Mouse (Mus musculus) midbrain, postnatal 0 days (tissue): ENCODE results near the gene Slc6a11. TPM values are rescaled to one million over a fixed set of nuclear protein-coding genes. Genes with fewer than 3 reads are reported as not detected.

Source experiments
- ATAC-seq: fragments of 200-750 bp; cut with Nextera tagmentation; 2 replicates; pipeline ENCODE4 v1.8.0; 2017; ENCODE audit warnings: moderate number of reproducible peaks, mild to moderate bottlenecking, moderate TSS enrichment, moderate library complexity; ENCODE audit not compliant: low FRiP score
- DNase-seq: peaks from one replicate; pipeline ENCODE4 v3.0.0-alpha.2; 2015; ENCODE audit warnings: low spot score
- H3K27ac ChIP-seq: fragments of 300-500 bp; sonication (generic); 2 replicates; pipeline ENCODE4 v1.5.1; 2014; ENCODE audit warnings: low read depth, mild to moderate bottlenecking, low read length, mixed read lengths
- H3K27me3 ChIP-seq: fragments of 300-500 bp; sonication (generic); 2 replicates; pipeline ENCODE4 v1.6.1; 2014; ENCODE audit warnings: low read length, control low read depth, mixed read lengths; ENCODE audit not compliant: insufficient read depth
- H3K36me3 ChIP-seq: fragments of 300-500 bp; sonication (generic); 2 replicates; pipeline ENCODE4 v1.6.1; 2014; ENCODE audit warnings: low read length, control low read depth, mixed read lengths; ENCODE audit not compliant: insufficient read depth
- H3K4me1 ChIP-seq: fragments of 300-500 bp; sonication (generic); 2 replicates; pipeline ENCODE4 v1.6.1; 2014; ENCODE audit warnings: mild to moderate bottlenecking, control low read depth, antibody characterized with exemption, low read length, mixed read lengths; ENCODE audit not compliant: insufficient read depth
- H3K4me2 ChIP-seq: fragments of 300-500 bp; sonication (generic); 2 replicates; pipeline ENCODE4 v1.6.1; 2014; ENCODE audit warnings: low read depth, mild to moderate bottlenecking, low read length, mixed read lengths; ENCODE audit not compliant: poor library complexity, severe bottlenecking
- H3K4me3 ChIP-seq: fragments of 300-500 bp; sonication (generic); 2 replicates; pipeline ENCODE4 v1.5.1; 2014; ENCODE audit warnings: low read depth, mild to moderate bottlenecking, low read length, moderate library complexity
- H3K9ac ChIP-seq: fragments of 300-500 bp; sonication (generic); replicated peaks from 2 replicates; pipeline ENCODE4 v1.6.1; 2014; ENCODE audit warnings: mild to moderate bottlenecking, low read length, moderate library complexity, mixed read lengths; ENCODE audit not compliant: poor library complexity, severe bottlenecking
- H3K9me3 ChIP-seq: fragments of 300-500 bp; sonication (generic); 2 replicates; pipeline ENCODE4 v1.6.1; 2016; ENCODE audit warnings: low read length, control low read depth
- CTCF ChIP-seq: IDR thresholded peaks from 2 replicates; pipeline ENCODE4 v1.5.1; 2016; ENCODE audit warnings: antibody characterized with exemption, mild to moderate bottlenecking
- WGBS: fragments of 180-500 bp; shearing (Covaris S2); extraction: QIAGEN DNeasy Blood & Tissue Kit; methylation state at CpG from one replicate; pipeline ENCODE4 v1.1.7; 2014; 5-methylcytosine and 5-hydroxymethylcytosine counted together
- polyA plus RNA-seq: library from polyadenylated mRNA; unstranded; fragments of >200 nt; fragmentation: Nextera tagmentation; extraction: Ambion mirVana; gene quantifications from 2 replicates; pipeline ENCODE4 v1.2.1, GENCODE M21; 2015
- total RNA-seq: library from RNA; depleted of rRNA; stranded (reverse); fragments of >200 nt; gene quantifications from 2 replicates; pipeline ENCODE4 v1.2.3, GENCODE M21; 2014

Slc6a11 gene
- total and polyA plus RNA-seq, 2 experiments from 2014 or later, result 109 to 233 TPM

DNA sequence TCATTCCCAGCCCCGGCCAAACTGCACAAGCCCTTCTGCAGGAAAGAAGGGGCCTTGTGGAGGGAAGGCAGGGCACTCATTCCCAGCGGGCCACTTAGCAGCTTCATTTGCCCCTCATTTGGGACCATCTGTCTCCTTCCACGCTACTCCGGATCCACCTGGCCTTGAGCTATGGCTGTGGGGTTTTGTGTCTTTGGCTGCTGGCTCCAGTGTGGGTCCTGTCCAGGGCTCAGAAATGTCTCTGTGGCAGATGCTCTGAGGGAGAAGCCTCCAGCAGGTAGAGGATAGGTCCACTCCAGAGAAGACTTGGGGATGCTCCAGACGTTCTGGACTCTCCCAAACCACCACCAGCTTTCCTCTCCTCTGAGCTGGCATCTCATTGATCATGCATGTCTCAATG is 139.8 kb downstream of the Slc6a11 start:
- Histone ChIP-seq H3K4me1 (peaks cover 7% of the 10 kb centered on the region), H3K27me3 (0 out of 2 replicates have a peak, but pooled peaks cover 3% of the 10 kb centered on the region), H3K9me3 (no peaks in the 10 kb centered on the region), H3K27ac (no peak overlapping the region), H3K9ac (no peak overlapping the region), H3K4me2 (no peak overlapping the region), H3K36me3 (no peaks in the 10 kb centered on the region), H3K4me3 (no peak overlapping the region)
- no peak for TF ChIP-seq CTCF
- DNase-seq (no peak), ATAC-seq (no peak)
- WGBS, result 75% methylated on average over 5 of the region's 5 CpGs

DNA sequence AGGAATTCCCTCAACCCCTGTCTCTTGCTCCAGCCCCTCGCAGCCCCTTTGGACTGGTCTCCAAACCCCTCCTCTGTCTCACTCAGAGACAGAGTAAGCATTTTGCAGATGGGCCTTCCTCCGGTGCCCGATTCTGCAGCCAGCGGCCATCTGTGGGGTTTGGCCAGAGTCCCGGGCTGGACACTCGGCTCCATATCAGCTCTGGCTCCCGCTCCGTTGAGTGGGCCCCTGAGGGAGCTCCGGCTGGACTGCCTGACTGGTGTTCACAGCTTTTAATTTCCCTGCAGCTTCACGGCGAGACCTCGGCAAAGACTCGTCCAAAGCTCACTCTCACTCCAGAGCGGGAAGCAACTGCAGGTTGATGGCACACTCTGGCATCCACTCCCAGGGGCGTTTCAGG is 141.2 kb downstream of the Slc6a11 start:
- DNase-seq (peak; percentile 70), ATAC-seq (no peak)
- no peaks in the 10 kb centered on the region for H3K36me3 ChIP-seq
- no peak overlapping the region for H3K27ac ChIP-seq
- no peak overlapping the region for H3K4me2 ChIP-seq
- peaks cover 7% of the 10 kb centered on the region for H3K4me1 ChIP-seq
- H3K9me3 ChIP-seq, result no peaks in the 10 kb centered on the region
- H3K27me3 ChIP-seq, result 0 out of 2 replicates have a peak, but pooled peaks cover 3% of the 10 kb centered on the region
- no peak overlapping the region for H3K4me3 ChIP-seq
- TF ChIP-seq CTCF, result no peak
- no peak overlapping the region for H3K9ac ChIP-seq
- WGBS, result 68% methylated on average over 15 of the region's 15 CpGs

DNA sequence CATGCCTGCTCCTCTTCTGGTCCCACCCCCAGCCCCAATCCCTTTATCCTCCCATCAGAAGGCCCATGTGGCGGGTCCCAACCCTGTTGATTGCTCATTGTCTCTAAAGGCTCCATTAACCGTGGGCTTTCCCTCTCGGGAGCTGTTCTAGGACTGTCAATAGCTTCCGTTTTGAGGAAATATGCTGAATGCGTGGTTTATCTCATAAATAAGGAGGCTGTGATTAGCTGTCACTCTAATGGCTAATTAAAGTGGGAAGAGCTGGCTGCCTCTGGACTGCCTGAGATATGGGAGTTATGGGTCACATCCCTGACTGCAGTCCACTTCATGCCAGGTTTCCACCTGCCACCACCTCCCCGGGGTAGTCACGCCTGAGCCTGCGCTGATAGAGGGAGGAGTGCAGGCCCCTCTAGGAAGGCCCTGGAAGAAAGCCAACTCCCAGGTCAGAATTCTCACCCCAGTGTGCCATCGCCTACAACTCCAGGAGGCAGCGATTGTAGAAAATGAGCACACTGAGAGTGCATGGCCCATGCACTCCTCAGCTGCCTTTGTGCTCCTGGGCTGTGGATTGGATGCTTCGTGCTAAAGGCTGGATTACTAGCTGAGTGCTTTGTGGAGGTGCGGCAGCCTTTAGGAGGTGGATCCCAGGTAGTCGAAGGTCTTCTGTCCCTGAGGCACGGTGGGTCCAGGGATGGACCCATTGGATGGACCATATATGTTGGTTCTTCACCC is 143.1 kb downstream of the Slc6a11 start:
- Histone ChIP-seq H3K4me1 (peaks cover 12% of the 10 kb centered on the region), H3K27me3 (0 out of 2 replicates have a peak, but pooled peaks cover 3% of the 10 kb centered on the region), H3K9ac (no peak overlapping the region), H3K4me2 (no peak overlapping the region), H3K36me3 (no peaks in the 10 kb centered on the region), H3K9me3 (no peaks in the 10 kb centered on the region), H3K27ac (no peak overlapping the region), H3K4me3 (no peak overlapping the region)
- no peak for DNase-seq
- WGBS, result 41% methylated on average over 14 of the region's 14 CpGs
- no peak for ATAC-seq
- no peak for TF ChIP-seq CTCF

DNA sequence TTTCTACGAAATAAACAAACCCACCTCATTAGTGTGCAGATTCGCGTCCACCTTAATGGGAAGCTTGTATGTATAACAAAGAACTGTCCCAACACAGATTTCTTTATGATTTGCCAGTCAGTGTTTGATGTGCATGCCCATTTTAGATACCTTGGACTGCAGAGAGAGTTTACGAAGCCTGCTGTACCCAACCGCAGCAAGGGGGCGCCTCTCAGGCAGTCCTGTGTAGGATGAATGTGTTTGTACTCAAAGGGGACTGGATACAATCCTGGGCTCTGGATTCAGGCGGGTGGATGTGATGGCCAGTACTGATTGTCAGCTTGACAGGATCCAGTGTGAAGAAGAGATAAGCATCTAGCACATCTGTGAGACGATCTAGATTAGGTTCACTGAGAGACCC is 144.8 kb downstream of the Slc6a11 start:
- H3K9ac ChIP-seq, result no peak overlapping the region
- no peak for ATAC-seq
- H3K27ac ChIP-seq, result no peak overlapping the region
- 0 out of 2 replicates have a peak, but pooled peaks cover 3% of the 10 kb centered on the region for H3K27me3 ChIP-seq
- no peaks in the 10 kb centered on the region for H3K9me3 ChIP-seq
- peaks cover 12% of the 10 kb centered on the region for H3K4me1 ChIP-seq
- no peak overlapping the region for H3K4me2 ChIP-seq
- no peaks in the 10 kb centered on the region for H3K36me3 ChIP-seq
- WGBS, result 50% methylated on average over 8 of the region's 8 CpGs
- H3K4me3 ChIP-seq, result no peak overlapping the region
- TF ChIP-seq CTCF, result peak; percentile 69
- DNase-seq, result no peak

DNA sequence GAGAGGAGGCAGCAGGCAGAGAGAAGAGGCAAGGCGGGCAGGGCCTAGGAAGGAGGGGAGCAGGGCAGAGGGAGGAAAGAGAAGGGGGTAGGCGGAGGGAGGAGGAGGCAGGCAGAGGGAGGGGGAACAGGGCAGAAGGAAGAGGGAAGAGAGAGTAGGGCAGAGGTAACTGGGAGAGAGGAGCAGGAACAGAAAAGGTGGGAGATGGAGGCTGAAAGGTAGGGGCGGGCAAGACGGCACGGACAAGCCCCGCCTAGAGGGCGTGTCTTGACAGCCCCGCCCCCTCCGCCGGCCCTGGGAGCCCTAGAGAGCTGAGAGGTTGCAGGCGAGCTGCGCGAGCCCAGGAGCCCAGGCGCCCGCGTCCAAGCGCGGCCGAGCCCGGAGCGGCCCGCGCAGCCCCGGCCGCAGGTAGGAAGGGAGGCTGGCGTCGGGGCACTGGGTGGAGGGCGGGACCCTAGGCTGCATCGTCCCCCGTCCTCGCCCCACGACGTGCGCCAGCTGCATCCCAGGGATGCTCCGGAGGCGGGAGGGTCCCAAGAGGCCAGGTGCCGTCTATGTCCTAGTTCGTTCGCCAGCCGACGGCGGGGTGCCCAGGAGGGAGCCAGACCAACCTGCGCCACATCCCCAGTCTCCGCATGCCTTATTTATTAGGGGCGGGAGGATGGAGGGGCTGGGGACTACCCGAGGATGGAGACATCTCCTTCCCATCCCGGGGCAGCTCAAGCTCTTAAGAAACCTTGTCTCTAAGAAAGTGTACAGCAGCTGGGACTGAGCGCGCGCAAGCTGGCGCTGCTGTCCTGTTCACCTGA is 151.6 kb downstream of the Slc6a11 start, which contains the start of gene Slc6a1:
Gene Slc6a1 (plus strand): TSS at position 167 of the 809 bp plus-strand sequence.
- under 1% methylated on average over 48 of the region's 51 CpGs for WGBS
- no peaks in the 10 kb centered on the region for H3K27me3 ChIP-seq
- H3K4me3 ChIP-seq, result peak within 1 kb of the TSS; percentile 79
- no peaks in the 10 kb centered on the region for H3K36me3 ChIP-seq
- peak within 1 kb of the TSS; percentile 84 for H3K27ac ChIP-seq
- DNase-seq (peak; percentile 91), ATAC-seq (peak; percentile 88)
- no peak for TF ChIP-seq CTCF
- peak within 1 kb of the TSS; percentile 64 for H3K4me2 ChIP-seq
- peaks cover 30% of the 10 kb centered on the region for H3K4me1 ChIP-seq
- H3K9ac ChIP-seq, result peak within 1 kb of the TSS; percentile 83
- H3K9me3 ChIP-seq, result no peaks in the 10 kb centered on the region
